24 mouse cellular contexts compared by ENCODE assay signal in the genomic region with DNA sequence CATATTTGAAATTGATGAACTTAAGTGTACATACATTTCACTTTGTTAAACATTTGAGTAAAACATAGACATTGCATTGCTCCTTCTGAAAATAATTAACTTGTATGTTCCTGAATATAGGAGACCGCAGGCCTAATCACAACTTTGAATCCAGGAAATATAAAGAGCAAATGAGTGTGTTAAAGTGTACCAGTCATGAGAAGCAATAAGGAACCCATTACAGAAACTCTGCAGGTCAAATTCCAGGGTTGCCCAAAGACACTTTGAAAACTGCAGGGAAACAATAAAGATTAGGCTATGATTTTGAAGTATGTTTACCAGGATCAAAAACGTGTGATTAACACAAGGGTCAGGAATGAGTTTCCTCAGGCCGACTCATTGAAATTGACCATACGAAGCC.
DNase-seq lines count a peak whose midpoint lies in the region; ATAC-seq lines count a peak whose summit lies in the region.
"Had no signal": no experiment of that assay in that cellular context is flagged by ENCODE, and none has a peak within 500 bp of the region (broad histone marks: within the 10 kb centered on the region; RNA-seq: fewer than 3 reads in every experiment).

No protein-coding gene starts in this region.

- ATAC-seq in intestine, embryonic 16.5 days: peak; percentile 95
- ATAC-seq: activated CD4-positive, CD25-positive, alpha-beta regulatory T cell, adult 4 months; CD4-positive, CD25-positive, alpha-beta regulatory T cell, adult 4 months; forebrain, embryonic 13.5 days; forebrain, embryonic 15.5 days; Patski had no signal

- H3K4me3 ChIP-seq in intestine, embryonic 16.5 days (ENCODE audit: low read length): no peak overlapping the region
- H3K4me3 ChIP-seq: embryonic facial prominence, embryonic 10.5 days; embryonic facial prominence, embryonic 12.5 days; forebrain, embryonic 13.5 days; forebrain, embryonic 15.5 days had no signal

- H3K9me3 ChIP-seq in intestine, embryonic 16.5 days (ENCODE audit: control insufficient read depth, low read length): no peaks in the 10 kb centered on the region
- H3K9me3 ChIP-seq: embryonic facial prominence, embryonic 10.5 days; embryonic facial prominence, embryonic 12.5 days; forebrain, embryonic 13.5 days; forebrain, embryonic 15.5 days; G1E had no signal

- H3K36me3 ChIP-seq in intestine, embryonic 16.5 days (ENCODE audit: control insufficient read depth, insufficient read depth, low read length): no peaks in the 10 kb centered on the region
- H3K36me3 ChIP-seq: embryonic facial prominence, embryonic 10.5 days; embryonic facial prominence, embryonic 12.5 days; forebrain, embryonic 15.5 days; G1E had no signal

- H3K9ac ChIP-seq in intestine, embryonic 16.5 days (ENCODE audit: low read depth, low read length): no peak overlapping the region
- H3K9ac ChIP-seq: embryonic facial prominence, embryonic 12.5 days; forebrain, embryonic 13.5 days; forebrain, embryonic 15.5 days had no signal

- WGBS in intestine, embryonic 16.5 days: 57% methylated on average over 4 of the region's 4 CpGs
- WGBS in large intestine, adult 2 months: 30% methylated on average over 4 of the region's 4 CpGs

- H3K27me3 ChIP-seq in intestine, embryonic 16.5 days (replicated peaks; ENCODE audit: control insufficient read depth, insufficient read depth, low read length): no peaks in the 10 kb centered on the region
- H3K27me3 ChIP-seq: CH12.LX; embryonic facial prominence, embryonic 12.5 days; forebrain, embryonic 13.5 days; forebrain, embryonic 15.5 days; Patski had no signal

- peak; percentile 2 for DNase-seq in forelimb bud, embryonic 11.5 days (ENCODE audit: low read depth, low spot score)
- peak; percentile 85 for DNase-seq in large intestine, adult 2 months (ENCODE audit: low read depth, low spot score)
- DNase-seq in thymus, adult 18-20 months: no peak
- DNase-seq in right cerebral cortex, postnatal 14 days: no peak
- no peak for DNase-seq in retina, postnatal 1 day
- DNase-seq: adrenal gland, adult 8-10 months; adrenal gland, postnatal 14 days; adrenal gland, postnatal 36 days; B cell, adult 2 months; cerebellum, adult 11-12 months; cerebellum, adult 2 months; cerebellum, adult 9-10 months; cerebellum, postnatal 10 days; cerebellum, postnatal 25 days had no signal

- H3K27ac ChIP-seq in intestine, embryonic 16.5 days (ENCODE audit: low read length): no peak overlapping the region
- H3K27ac ChIP-seq: embryonic facial prominence, embryonic 10.5 days; embryonic facial prominence, embryonic 12.5 days; forebrain, embryonic 13.5 days; forebrain, embryonic 15.5 days had no signal

- no peak overlapping the region for H3K4me2 ChIP-seq in intestine, embryonic 16.5 days (ENCODE audit: low read depth, low read length)
- H3K4me2 ChIP-seq: embryonic facial prominence, embryonic 12.5 days; forebrain, embryonic 13.5 days; forebrain, embryonic 15.5 days had no signal

- no peaks in the 10 kb centered on the region for H3K4me1 ChIP-seq in intestine, embryonic 16.5 days (ENCODE audit: control insufficient read depth, insufficient read depth, low read length)
- H3K4me1 ChIP-seq: embryonic facial prominence, embryonic 10.5 days; embryonic facial prominence, embryonic 12.5 days; forebrain, embryonic 13.5 days; forebrain, embryonic 15.5 days had no signal

Comparison
In these comparisons a context has a peak if more than half of its experiments do, and no peak if none do; other contexts are left out.
1. DNase-seq: peak in forelimb bud, embryonic 11.5 days (single experiment) and large intestine, adult 2 months (single experiment); none in thymus, adult 18-20 months (0 of 2), right cerebral cortex, postnatal 14 days (single experiment) and retina, postnatal 1 day (single experiment).